Mouse (Mus musculus) skeletal muscle tissue, adult 2 months (tissue): Measurements from ENCODE around the gene Naa38.

ENCODE experiments used
- DNase-seq: peaks from one replicate; pipeline ENCODE4 v3.0.0-alpha.2; 2012; ENCODE audit warnings: low read depth, low spot score

Gene Naa38

GRCm38 (mm10) chr11:69395235-69395633 lies at the start of gene Naa38, which contains the start of gene Cyb5d1:
Gene Naa38, plus strand, starts transcription at chr11:69395487.
Gene Cyb5d1, minus strand, starts transcription at chr11:69395631.
- DNase-seq = peak; percentile 92

- no peak for DNase-seq
Measured at GRCm38 (mm10) chr11:69346441-69346840, 48.8 kb upstream of the Naa38 start.

- DNase-seq = no peak
Measured at GRCm38 (mm10) chr11:69356544-69356943, 38.7 kb upstream of the Naa38 start.

- DNase-seq = peak; percentile 72
Measured at GRCm38 (mm10) chr11:69357690-69358089, 37.6 kb upstream of the Naa38 start.

- DNase-seq = no peak
Measured at GRCm38 (mm10) chr11:69362021-69362420, 33.3 kb upstream of the Naa38 start.

- DNase-seq = no peak
Measured at GRCm38 (mm10) chr11:69362479-69362878, 32.8 kb upstream of the Naa38 start.

GRCm38 (mm10) chr11:69364376-69364775 lies 30.9 kb upstream of the Naa38 start:
- DNase-seq = no peak

- peak; percentile 98 for DNase-seq
Measured at GRCm38 (mm10) chr11:69364910-69365309, 30.4 kb upstream of the Naa38 start.

- DNase-seq = peak; percentile 40
Measured at GRCm38 (mm10) chr11:69365722-69366121, 29.6 kb upstream of the Naa38 start.

GRCm38 (mm10) chr11:69366157-69366854 lies 29.0 kb upstream of the Naa38 start:
- peak; percentile 90 for DNase-seq

GRCm38 (mm10) chr11:69366855-69367615 lies 28.3 kb upstream of the Naa38 start:
- DNase-seq = no peak

GRCm38 (mm10) chr11:69367616-69368355 lies 27.5 kb upstream of the Naa38 start:
- DNase-seq = no peak

- no peak for DNase-seq
Measured at GRCm38 (mm10) chr11:69368356-69369214, 26.7 kb upstream of the Naa38 start.

- no peak for DNase-seq
Measured at GRCm38 (mm10) chr11:69369215-69369989, 25.9 kb upstream of the Naa38 start, which contains the start of gene Chd3. Gene Chd3, minus strand, starts transcription at chr11:69369406.

- no peak for DNase-seq
Measured at GRCm38 (mm10) chr11:69369990-69370816, 25.1 kb upstream of the Naa38 start.

- DNase-seq = no peak
Measured at GRCm38 (mm10) chr11:69370817-69371215, 24.5 kb upstream of the Naa38 start.

- DNase-seq = no peak
Measured at GRCm38 (mm10) chr11:69371601-69372000, 23.7 kb upstream of the Naa38 start.

- no peak for DNase-seq
Measured at GRCm38 (mm10) chr11:69372056-69372779, 23.1 kb upstream of the Naa38 start.

- DNase-seq = no peak
Measured at GRCm38 (mm10) chr11:69372780-69373170, 22.5 kb upstream of the Naa38 start.
